Mouse (Mus musculus): ENCODE data around the gene Itgb3. TPM values are rescaled to one million over a fixed set of nuclear protein-coding genes. Genes with fewer than 3 reads are reported as not detected.

The Itgb3 gene
- polyA plus RNA-seq, 1 experiment from 2014 or later: 3.1 TPM

GRCm38 (mm10) chr11:104626635-104627034 is 18.8 kb downstream of the Itgb3 start:
- peaks cover 15% of the 10 kb centered on the region; the same call in 1 of the 2 replicates for H3K4me1 ChIP-seq (replicated peaks)
- no peaks in the 10 kb centered on the region for H3K27me3 ChIP-seq
- no peaks in the 10 kb centered on the region for H3K9me3 ChIP-seq
- no peak overlapping the region for H3K4me2 ChIP-seq
- no peak overlapping the region for H3K4me3 ChIP-seq
- no peak overlapping the region for H3K27ac ChIP-seq (replicated peaks)
- H3K36me3 ChIP-seq: no peaks in the 10 kb centered on the region
- H3K9ac ChIP-seq: no peak overlapping the region
- ATAC-seq (ENCODE audit: low read depth): no peak

- no peak for ATAC-seq (ENCODE audit: low read depth)
- H3K9ac ChIP-seq: no peak overlapping the region
- 68% methylated on average over 11 of the region's 11 CpGs for WGBS
- H3K9me3 ChIP-seq: no peaks in the 10 kb centered on the region
- H3K27ac ChIP-seq (replicated peaks): no peak overlapping the region
- peaks cover 15% of the 10 kb centered on the region; the same call in 1 of the 2 replicates for H3K4me1 ChIP-seq (replicated peaks)
- H3K36me3 ChIP-seq: no peaks in the 10 kb centered on the region
- no peak overlapping the region for H3K4me3 ChIP-seq
- no peaks in the 10 kb centered on the region for H3K27me3 ChIP-seq
- H3K4me2 ChIP-seq: no peak overlapping the region
These were observed 20.0 kb downstream of the Itgb3 start for GRCm38 (mm10) chr11:104627616-104628301.

- no peak for ATAC-seq (ENCODE audit: low read depth)
- Histone ChIP-seq H3K4me3 (no peak overlapping the region), H3K9ac (no peak overlapping the region), H3K36me3 (no peaks in the 10 kb centered on the region), H3K4me1 (replicated peaks) (peaks cover 15% of the 10 kb centered on the region; the same call in 1 of the 2 replicates), H3K27ac (replicated peaks) (no peak overlapping the region), H3K9me3 (no peaks in the 10 kb centered on the region), H3K4me2 (no peak overlapping the region), H3K27me3 (no peaks in the 10 kb centered on the region)
- 87% methylated on average over 5 of the region's 5 CpGs for WGBS
These were observed 20.8 kb downstream of the Itgb3 start for GRCm38 (mm10) chr11:104628566-104628965.

GRCm38 (mm10) chr11:104630185-104630835 is 22.5 kb downstream of the Itgb3 start:
- no peak for ATAC-seq (ENCODE audit: low read depth)
- Histone ChIP-seq H3K27ac (replicated peaks) (no peak overlapping the region), H3K4me2 (no peak overlapping the region), H3K36me3 (no peaks in the 10 kb centered on the region), H3K9ac (no peak overlapping the region), H3K4me3 (no peak overlapping the region), H3K4me1 (replicated peaks) (peaks cover 6% of the 10 kb centered on the region; the same call in 1 of the 2 replicates), H3K9me3 (no peaks in the 10 kb centered on the region), H3K27me3 (no peaks in the 10 kb centered on the region)
- WGBS: 78% methylated on average over 7 of the region's 7 CpGs

- no peaks in the 10 kb centered on the region for H3K4me1 ChIP-seq (replicated peaks)
- no peaks in the 10 kb centered on the region for H3K9me3 ChIP-seq
- H3K36me3 ChIP-seq: no peaks in the 10 kb centered on the region
- no peak overlapping the region for H3K27ac ChIP-seq (replicated peaks)
- no peak for ATAC-seq (ENCODE audit: low read depth)
- no peak overlapping the region for H3K9ac ChIP-seq
- no peak overlapping the region for H3K4me3 ChIP-seq
- no peak overlapping the region for H3K4me2 ChIP-seq
- no peaks in the 10 kb centered on the region for H3K27me3 ChIP-seq
- 71% methylated on average over 1 of the region's 1 CpGs for WGBS
These were observed 23.5 kb downstream of the Itgb3 start for GRCm38 (mm10) chr11:104631306-104631705.

- Histone ChIP-seq H3K4me3 (no peak overlapping the region), H3K27me3 (no peaks in the 10 kb centered on the region), H3K4me1 (replicated peaks) (no peaks in the 10 kb centered on the region; the same call in 1 of the 2 replicates), H3K9me3 (no peaks in the 10 kb centered on the region), H3K27ac (replicated peaks) (no peak overlapping the region), H3K9ac (no peak overlapping the region), H3K36me3 (no peaks in the 10 kb centered on the region), H3K4me2 (no peak overlapping the region)
- no peak for ATAC-seq (ENCODE audit: low read depth)
- 93% methylated on average over 14 of the region's 14 CpGs for WGBS
These were observed 29.2 kb downstream of the Itgb3 start for GRCm38 (mm10) chr11:104637010-104637409.

GRCm38 (mm10) chr11:104638006-104638405 is 30.2 kb downstream of the Itgb3 start:
- Histone ChIP-seq H3K27ac (replicated peaks) (no peak overlapping the region), H3K9me3 (no peaks in the 10 kb centered on the region), H3K4me1 (replicated peaks) (no peaks in the 10 kb centered on the region; the same call in 1 of the 2 replicates), H3K4me3 (no peak overlapping the region), H3K36me3 (no peaks in the 10 kb centered on the region), H3K4me2 (no peak overlapping the region), H3K9ac (no peak overlapping the region), H3K27me3 (no peaks in the 10 kb centered on the region)
- WGBS: 49% methylated on average over 5 of the region's 5 CpGs
- no peak for ATAC-seq (ENCODE audit: low read depth)

- H3K27me3 ChIP-seq: no peaks in the 10 kb centered on the region
- ATAC-seq (ENCODE audit: low read depth): no peak
- no peaks in the 10 kb centered on the region for H3K9me3 ChIP-seq
- 86% methylated on average over 2 of the region's 2 CpGs for WGBS
- no peaks in the 10 kb centered on the region; the same call in 1 of the 2 replicates for H3K4me1 ChIP-seq (replicated peaks)
- no peak overlapping the region for H3K4me2 ChIP-seq
- no peaks in the 10 kb centered on the region for H3K36me3 ChIP-seq
- H3K27ac ChIP-seq (replicated peaks): no peak overlapping the region
- no peak overlapping the region for H3K4me3 ChIP-seq
- H3K9ac ChIP-seq: no peak overlapping the region
These were observed 31.1 kb downstream of the Itgb3 start for GRCm38 (mm10) chr11:104638906-104639305.

GRCm38 (mm10) chr11:104639634-104640033 is 31.8 kb downstream of the Itgb3 start:
- Histone ChIP-seq H3K36me3 (no peaks in the 10 kb centered on the region), H3K4me2 (no peak overlapping the region), H3K4me3 (no peak overlapping the region), H3K9me3 (no peaks in the 10 kb centered on the region), H3K9ac (no peak overlapping the region), H3K27ac (replicated peaks) (no peak overlapping the region), H3K27me3 (no peaks in the 10 kb centered on the region), H3K4me1 (replicated peaks) (no peaks in the 10 kb centered on the region; the same call in 1 of the 2 replicates)
- ATAC-seq (ENCODE audit: low read depth): no peak
- WGBS: 84% methylated on average over 9 of the region's 9 CpGs

GRCm38 (mm10) chr11:104640894-104641293 is 33.1 kb downstream of the Itgb3 start:
- no peak overlapping the region for H3K27ac ChIP-seq (replicated peaks)
- 74% methylated on average over 10 of the region's 10 CpGs for WGBS
- no peak for ATAC-seq (ENCODE audit: low read depth)
- H3K4me3 ChIP-seq: no peak overlapping the region
- H3K27me3 ChIP-seq: no peaks in the 10 kb centered on the region
- H3K4me2 ChIP-seq: no peak overlapping the region
- no peaks in the 10 kb centered on the region; the same call in 1 of the 2 replicates for H3K4me1 ChIP-seq (replicated peaks)
- no peaks in the 10 kb centered on the region for H3K36me3 ChIP-seq
- H3K9ac ChIP-seq: no peak overlapping the region
- no peaks in the 10 kb centered on the region for H3K9me3 ChIP-seq

- WGBS: 74% methylated on average over 4 of the region's 4 CpGs
These were observed 35.4 kb downstream of the Itgb3 start for GRCm38 (mm10) chr11:104643236-104643635.

GRCm38 (mm10) chr11:104645402-104645801 is 37.6 kb downstream of the Itgb3 start:
- H3K9ac ChIP-seq: no peak overlapping the region
- no peak for ATAC-seq (ENCODE audit: low read depth)
- H3K4me2 ChIP-seq: no peak overlapping the region
- WGBS: 93% methylated on average over 6 of the region's 6 CpGs
- H3K4me3 ChIP-seq: no peak overlapping the region
- H3K4me1 ChIP-seq (replicated peaks): no peaks in the 10 kb centered on the region
- H3K27ac ChIP-seq (replicated peaks): no peak overlapping the region
- H3K36me3 ChIP-seq: no peaks in the 10 kb centered on the region
- H3K27me3 ChIP-seq: no peaks in the 10 kb centered on the region
- H3K9me3 ChIP-seq: no peaks in the 10 kb centered on the region

More at GRCm38 (mm10) chr11:104643236-104643635, 35.4 kb downstream of the Itgb3 start:
- Histone ChIP-seq H3K36me3 (no peaks in the 10 kb centered on the region), H3K4me3 (no peak overlapping the region), H3K4me1 (replicated peaks) (no peaks in the 10 kb centered on the region), H3K27me3 (no peaks in the 10 kb centered on the region), H3K27ac (replicated peaks) (no peak overlapping the region), H3K9me3 (no peaks in the 10 kb centered on the region), H3K4me2 (no peak overlapping the region), H3K9ac (no peak overlapping the region)
- no peak for ATAC-seq (ENCODE audit: low read depth)
